Mouse (Mus musculus) heart, embryonic 15.5 days (tissue): ENCODE results near the gene Scn8a. TPM values are rescaled to one million over a fixed set of nuclear protein-coding genes. Genes with fewer than 3 reads are reported as not detected.

Experiments used
- ATAC-seq: fragments of 200-750 bp; cut with Nextera tagmentation; replicated peaks from 2 replicates; pipeline ENCODE4 v1.8.0; 2017; ENCODE audit warnings: low read depth, moderate TSS enrichment; ENCODE audit not compliant: insufficient number of reproducible peaks, insufficient read depth, low FRiP score
- H3K27ac ChIP-seq: fragments of 300-500 bp; sonication (generic); 2 replicates; pipeline ENCODE4 v1.5.1; 2015; ENCODE audit warnings: mild to moderate bottlenecking, inconsistent platforms
- H3K27me3 ChIP-seq: fragments of 300-500 bp; sonication (generic); 2 replicates; pipeline ENCODE4 v1.6.1; 2015; ENCODE audit warnings: inconsistent platforms
- H3K36me3 ChIP-seq: fragments of 300-500 bp; sonication (generic); 2 replicates; pipeline ENCODE4 v1.6.1; 2015; ENCODE audit warnings: mild to moderate bottlenecking, inconsistent platforms
- H3K4me1 ChIP-seq: fragments of 300-500 bp; sonication (generic); replicated peaks from 2 replicates; pipeline ENCODE4 v1.6.1; 2015; ENCODE audit warnings: inconsistent platforms
- H3K4me2 ChIP-seq: fragments of 300-500 bp; sonication (generic); 2 replicates; pipeline ENCODE4 v1.6.1; 2015; ENCODE audit warnings: inconsistent platforms, mild to moderate bottlenecking, moderate library complexity
- H3K4me3 ChIP-seq: fragments of 300-500 bp; sonication (generic); 2 replicates; pipeline ENCODE4 v1.5.1; 2015; ENCODE audit warnings: mild to moderate bottlenecking, inconsistent platforms
- H3K9ac ChIP-seq: fragments of 300-500 bp; sonication (generic); 2 replicates; pipeline ENCODE4 v1.6.1; 2015; ENCODE audit warnings: mild to moderate bottlenecking, inconsistent platforms
- H3K9me3 ChIP-seq: fragments of 300-500 bp; sonication (generic); replicated peaks from 2 replicates; pipeline ENCODE4 v1.6.1; 2016; ENCODE audit warnings: inconsistent platforms
- WGBS: fragments of 180-500 bp; shearing (Covaris S2); methylation state at CpG from one replicate; pipeline ENCODE4 v1.1.7; 2015; ENCODE audit warnings: mixed read lengths; 5-methylcytosine and 5-hydroxymethylcytosine counted together
- polyA plus RNA-seq: library from polyadenylated mRNA; unstranded; fragments of >200 nt; fragmentation: Nextera tagmentation; extraction: Ambion mirVana; gene quantifications from 2 replicates; pipeline ENCODE4 v1.2.1, GENCODE M21; 2015

Scn8a gene
- polyA plus RNA-seq, 1 experiment from 2014 or later: 0.28 TPM

- no peak overlapping the region for H3K4me3 ChIP-seq
- no peaks in the 10 kb centered on the region for H3K4me1 ChIP-seq
- H3K4me2 ChIP-seq: no peak overlapping the region
- H3K9ac ChIP-seq: no peak overlapping the region
- WGBS: 72% methylated on average over 10 of the region's 10 CpGs
- no peaks in the 10 kb centered on the region for H3K36me3 ChIP-seq
- no peak for ATAC-seq
- H3K27me3 ChIP-seq: peaks cover under 1% of the 10 kb centered on the region
- no peak overlapping the region for H3K27ac ChIP-seq
- H3K9me3 ChIP-seq: no peaks in the 10 kb centered on the region
Observed at GRCm38 (mm10) chr15:101084499-101084898, 214.8 kb downstream of the Scn8a start.

GRCm38 (mm10) chr15:101086451-101086850 lies 216.8 kb downstream of the Scn8a start:
- no peaks in the 10 kb centered on the region for H3K9me3 ChIP-seq
- no peaks in the 10 kb centered on the region for H3K4me1 ChIP-seq
- no peak overlapping the region for H3K4me3 ChIP-seq
- no peaks in the 10 kb centered on the region for H3K36me3 ChIP-seq
- no peak for ATAC-seq
- H3K27me3 ChIP-seq: peaks cover under 1% of the 10 kb centered on the region
- H3K9ac ChIP-seq: no peak overlapping the region
- no peak overlapping the region for H3K27ac ChIP-seq
- H3K4me2 ChIP-seq: no peak overlapping the region
- 74% methylated on average over 9 of the region's 9 CpGs for whole genome bisulfite sequencing

GRCm38 (mm10) chr15:101086956-101087355 lies 217.3 kb downstream of the Scn8a start:
- no peak overlapping the region for H3K27ac ChIP-seq
- no peak overlapping the region for H3K9ac ChIP-seq
- 61% methylated on average over 3 of the region's 3 CpGs for WGBS
- H3K36me3 ChIP-seq: no peaks in the 10 kb centered on the region
- no peaks in the 10 kb centered on the region for H3K9me3 ChIP-seq
- ATAC-seq: no peak
- H3K27me3 ChIP-seq: peaks cover 5% of the 10 kb centered on the region; the same call in 1 of the 2 replicates
- H3K4me1 ChIP-seq: no peaks in the 10 kb centered on the region
- H3K4me2 ChIP-seq: no peak overlapping the region
- H3K4me3 ChIP-seq: no peak overlapping the region

- H3K4me2 ChIP-seq: no peak overlapping the region
- H3K4me1 ChIP-seq: peaks cover 3% of the 10 kb centered on the region; the same call in 1 of the 2 replicates
- H3K36me3 ChIP-seq: no peaks in the 10 kb centered on the region
- 67% methylated on average over 4 of the region's 4 CpGs for WGBS
- H3K4me3 ChIP-seq: no peak overlapping the region
- ATAC-seq: no peak
- no peak overlapping the region for H3K27ac ChIP-seq
- H3K9me3 ChIP-seq: no peaks in the 10 kb centered on the region
- peaks cover 8% of the 10 kb centered on the region; the same call in 1 of the 2 replicates for H3K27me3 ChIP-seq
- no peak overlapping the region for H3K9ac ChIP-seq
Observed at GRCm38 (mm10) chr15:101088291-101088690, 218.6 kb downstream of the Scn8a start.

GRCm38 (mm10) chr15:101091551-101091950 lies 221.9 kb downstream of the Scn8a start:
- Histone ChIP-seq H3K27ac (no peak overlapping the region), H3K4me3 (no peak overlapping the region), H3K4me1 (peaks cover 3% of the 10 kb centered on the region; the same call in 1 of the 2 replicates), H3K4me2 (no peak overlapping the region), H3K9ac (no peak overlapping the region), H3K9me3 (no peaks in the 10 kb centered on the region), H3K36me3 (no peaks in the 10 kb centered on the region), H3K27me3 (peaks cover 11% of the 10 kb centered on the region; the same call in 1 of the 2 replicates)
- no peak for ATAC-seq
- WGBS: 89% methylated on average over 8 of the region's 8 CpGs

GRCm38 (mm10) chr15:101092121-101092828 lies 222.6 kb downstream of the Scn8a start:
- Histone ChIP-seq H3K4me1 (peaks cover 3% of the 10 kb centered on the region; the same call in 1 of the 2 replicates), H3K27ac (no peak overlapping the region), H3K36me3 (no peaks in the 10 kb centered on the region), H3K9ac (no peak overlapping the region), H3K9me3 (no peaks in the 10 kb centered on the region), H3K4me3 (no peak overlapping the region), H3K4me2 (no peak overlapping the region), H3K27me3 (peaks cover 14% of the 10 kb centered on the region; the same call in 1 of the 2 replicates)
- no peak for ATAC-seq
- 47% methylated on average over 14 of the region's 14 CpGs for WGBS

- no peak overlapping the region for H3K9ac ChIP-seq
- WGBS: 31% methylated on average over 25 of the region's 25 CpGs
- H3K4me3 ChIP-seq: no peak overlapping the region
- no peaks in the 10 kb centered on the region for H3K9me3 ChIP-seq
- H3K27ac ChIP-seq: no peak overlapping the region
- no peak overlapping the region for H3K4me2 ChIP-seq
- H3K27me3 ChIP-seq: peaks cover 22% of the 10 kb centered on the region
- peaks cover 7% of the 10 kb centered on the region for H3K4me1 ChIP-seq
- no peaks in the 10 kb centered on the region for H3K36me3 ChIP-seq
- ATAC-seq: no peak
Observed at GRCm38 (mm10) chr15:101092829-101093648, 223.4 kb downstream of the Scn8a start.

GRCm38 (mm10) chr15:101093988-101094387 lies 224.3 kb downstream of the Scn8a start:
- no peak overlapping the region for H3K4me3 ChIP-seq
- no peak for ATAC-seq
- H3K9me3 ChIP-seq: no peaks in the 10 kb centered on the region
- H3K36me3 ChIP-seq: no peaks in the 10 kb centered on the region
- no peak overlapping the region for H3K9ac ChIP-seq
- WGBS: 49% methylated on average over 6 of the region's 6 CpGs
- peaks cover 30% of the 10 kb centered on the region for H3K27me3 ChIP-seq
- no peak overlapping the region for H3K27ac ChIP-seq
- peaks cover 11% of the 10 kb centered on the region for H3K4me1 ChIP-seq
- H3K4me2 ChIP-seq: no peak overlapping the region

GRCm38 (mm10) chr15:101094979-101095378 lies 225.3 kb downstream of the Scn8a start:
- WGBS: 66% methylated on average over 9 of the region's 9 CpGs
- no peak for ATAC-seq
- Histone ChIP-seq H3K9ac (no peak overlapping the region), H3K4me3 (no peak overlapping the region), H3K27me3 (peaks cover 38% of the 10 kb centered on the region), H3K27ac (no peak overlapping the region), H3K4me1 (peaks cover 11% of the 10 kb centered on the region), H3K9me3 (no peaks in the 10 kb centered on the region), H3K36me3 (no peaks in the 10 kb centered on the region), H3K4me2 (no peak overlapping the region)

GRCm38 (mm10) chr15:101095392-101095791 lies 225.7 kb downstream of the Scn8a start:
- no peak overlapping the region for H3K4me2 ChIP-seq
- H3K36me3 ChIP-seq: no peaks in the 10 kb centered on the region
- no peak overlapping the region for H3K9ac ChIP-seq
- no peaks in the 10 kb centered on the region for H3K9me3 ChIP-seq
- no peak for ATAC-seq
- 62% methylated on average over 3 of the region's 3 CpGs for WGBS
- H3K4me3 ChIP-seq: no peak overlapping the region
- H3K4me1 ChIP-seq: peaks cover 11% of the 10 kb centered on the region
- H3K27me3 ChIP-seq: peaks cover 38% of the 10 kb centered on the region
- H3K27ac ChIP-seq: no peak overlapping the region
